Mouse (Mus musculus): ENCODE measurements at regions not wholly inside any gene's neighbourhood (a gene's known extent, or its start where the extent isn't known, plus 50 kb on each side); places are given as distances from the start of the nearest gene placed in this dataset.

- DNase-seq: no peak
- no peaks in the 10 kb centered on the region for H3K27me3 ChIP-seq (ENCODE audit: control insufficient read depth, insufficient read depth, low read length)
- no peaks in the 10 kb centered on the region for H3K4me1 ChIP-seq (ENCODE audit: control insufficient read depth, insufficient read depth, low read length)
- TF ChIP-seq CTCF (IDR thresholded peaks at IDR 0.05; ENCODE audit: borderline replicate concordance, insufficient read depth, low read depth, low read length) (no peak), POLR2A (IDR thresholded peaks at IDR 0.05; ENCODE audit: borderline replicate concordance, insufficient read depth, low read length) (no peak)
- WGBS: 97% methylated on average over 2 of the region's 2 CpGs
- no peak overlapping the region for H3K27ac ChIP-seq (ENCODE audit: insufficient read depth, low read length)
- H3K4me3 ChIP-seq (replicated peaks; ENCODE audit: insufficient read depth, low read depth, low read length): no peak overlapping the region
Observed at GRCm38 (mm10) chr13:46365292-46365691, 52.9 kb upstream of the Rbm24 start.
